Mouse (Mus musculus) MEL (cell line): ENCODE measurements around the gene Lhx2. TPM values are rescaled to one million over a fixed set of nuclear protein-coding genes. Genes with fewer than 3 reads are reported as not detected.

Experiments
- DNase-seq: peaks from one replicate; pipeline ENCODE4 v3.0.0; 2011; ENCODE audit warnings: low read depth, low spot score
- H3K27ac ChIP-seq: 2 replicates; pipeline ENCODE4 v1.5.1; 2012; ENCODE audit warnings: low read depth, mild to moderate bottlenecking, control low read depth, low read length, moderate library complexity; ENCODE audit not compliant: control insufficient read depth
- H3K27me3 ChIP-seq, 2 experiments: fragments of 150-350 bp in 1 of 2; sonication (generic) in 1 of 2; 2 replicates each; pipeline ENCODE4 v1.6.1; 2012; ENCODE audit warnings: low read length in 2 of 2, mild to moderate bottlenecking in 2 of 2, improper control_type of control experiment in 1 of 2, moderate library complexity in 1 of 2; ENCODE audit not compliant: insufficient read depth in 2 of 2, control insufficient read depth in 1 of 2
- H3K36me3 ChIP-seq, 2 experiments: 2 replicates each; pipeline ENCODE4 v1.6.1; 2012 to 2014; ENCODE audit warnings: low read length in 2 of 2, improper control_type of control experiment in 1 of 2, inconsistent platforms in 1 of 2, mild to moderate bottlenecking in 1 of 2; ENCODE audit not compliant: insufficient read depth in 2 of 2, control insufficient read depth in 1 of 2
- H3K4me1 ChIP-seq, 2 experiments: fragments of 150-350 bp in 1 of 2; sonication (generic) in 1 of 2; 2 replicates each; pipeline ENCODE4 v1.6.1; 2012; ENCODE audit warnings: low read length in 2 of 2, improper control_type of control experiment in 1 of 2, mild to moderate bottlenecking in 1 of 2; ENCODE audit not compliant: insufficient read depth in 2 of 2, control insufficient read depth in 1 of 2
- H3K4me3 ChIP-seq, 2 experiments: fragments of 150-350 bp in 1 of 2; sonication (generic) in 1 of 2; 2 replicates each; pipeline ENCODE4 v1.5.1; 2012; ENCODE audit warnings: low read depth in 2 of 2, low read length in 2 of 2, mild to moderate bottlenecking in 2 of 2, moderate library complexity in 2 of 2, control low read depth in 1 of 2, improper control_type of control experiment in 1 of 2; ENCODE audit not compliant: control insufficient read depth in 1 of 2, insufficient read depth in 1 of 2
- H3K79me2 ChIP-seq: 2 replicates; pipeline ENCODE4 v1.6.1; 2012; ENCODE audit warnings: mild to moderate bottlenecking, low read length, moderate library complexity; ENCODE audit not compliant: control insufficient read depth, poor library complexity, insufficient read depth
- H3K9ac ChIP-seq: 2 replicates; pipeline ENCODE4 v1.6.1; 2012; ENCODE audit warnings: low read depth, mild to moderate bottlenecking, control low read depth, low read length, moderate library complexity; ENCODE audit not compliant: control insufficient read depth, poor library complexity, severe bottlenecking
- H3K9me3 ChIP-seq: fragments of 150-350 bp; sonication (generic); replicated peaks from 2 replicates; pipeline ENCODE4 v1.6.1; 2012; ENCODE audit warnings: mild to moderate bottlenecking, low read length, improper control_type of control experiment, moderate library complexity; ENCODE audit not compliant: insufficient read depth
- CHD1 ChIP-seq: IDR thresholded peaks from 2 replicates; pipeline ENCODE4 v1.6.1; 2012; ENCODE audit warnings: low read depth, mild to moderate bottlenecking, inconsistent platforms, low read length, improper control_type of control experiment
- E2F4 ChIP-seq: IDR thresholded peaks from 2 replicates; pipeline ENCODE4 v1.6.1; 2011; ENCODE audit warnings: low read depth, low read length, improper control_type of control experiment, borderline replicate concordance
- ELF1 ChIP-seq: IDR thresholded peaks from 2 replicates; pipeline ENCODE4 v1.6.1; 2014; ENCODE audit warnings: low read depth, mild to moderate bottlenecking, inconsistent platforms, low read length, improper control_type of control experiment, moderate library complexity
- EP300 ChIP-seq, 2 experiments: IDR thresholded peaks; 2 replicates each; pipeline ENCODE4 v1.6.1; 2011; ENCODE audit warnings: improper control_type of control experiment in 2 of 2, low read length in 2 of 2, low read depth in 1 of 2, mild to moderate bottlenecking in 1 of 2
- ETS1 ChIP-seq: IDR thresholded peaks from 2 replicates; pipeline ENCODE4 v1.6.1; 2012; ENCODE audit warnings: low read depth, mild to moderate bottlenecking, inconsistent platforms, low read length, improper control_type of control experiment, moderate library complexity
- GABPA ChIP-seq: IDR thresholded peaks from 2 replicates; pipeline ENCODE4 v1.6.1; 2012; ENCODE audit warnings: low read depth, mild to moderate bottlenecking, inconsistent platforms, low read length, improper control_type of control experiment, moderate library complexity
- GATA1 ChIP-seq: IDR thresholded peaks from 2 replicates; pipeline ENCODE4 v1.6.1; 2011; ENCODE audit warnings: low read depth, low read length, improper control_type of control experiment
- MAFK ChIP-seq: IDR thresholded peaks from 2 replicates; pipeline ENCODE4 v1.6.1; 2011; ENCODE audit warnings: low read depth, mild to moderate bottlenecking, low read length, improper control_type of control experiment, borderline replicate concordance
- MAZ ChIP-seq: IDR thresholded peaks from 2 replicates; pipeline ENCODE4 v1.6.1; 2012; ENCODE audit warnings: low read depth, mild to moderate bottlenecking, inconsistent platforms, low read length, improper control_type of control experiment
- MXI1 ChIP-seq: IDR thresholded peaks from 2 replicates; pipeline ENCODE4 v1.6.1; 2011; ENCODE audit warnings: mild to moderate bottlenecking, low read depth, low read length, improper control_type of control experiment
- POLR2A ChIP-seq, 2 experiments: IDR thresholded peaks; 2 replicates each; pipeline ENCODE4 v1.6.1; 2011 to 2012; ENCODE audit warnings: low read length in 2 of 2, mild to moderate bottlenecking in 2 of 2, control low read depth in 1 of 2, improper control_type of control experiment in 1 of 2, low read depth in 1 of 2, moderate library complexity in 1 of 2; ENCODE audit not compliant: control insufficient read depth in 1 of 2, insufficient read depth in 1 of 2, poor library complexity in 1 of 2
- POLR2AphosphoS2 ChIP-seq: IDR thresholded peaks from 2 replicates; pipeline ENCODE4 v1.6.1; 2011; ENCODE audit warnings: low read length, improper control_type of control experiment
- POLR2AphosphoS5 ChIP-seq: IDR thresholded peaks from 2 replicates; pipeline ENCODE4 v1.6.1; 2012; ENCODE audit warnings: low read depth, borderline replicate concordance, mild to moderate bottlenecking, inconsistent platforms, low read length, moderate library complexity, mixed read lengths
- RAD21 ChIP-seq: IDR thresholded peaks from 2 replicates; pipeline ENCODE4 v1.6.1; 2011; ENCODE audit warnings: mild to moderate bottlenecking, low read depth, low read length, improper control_type of control experiment
- SIN3A ChIP-seq: IDR thresholded peaks from 2 replicates; pipeline ENCODE4 v1.6.1; 2012; ENCODE audit warnings: low read length, improper control_type of control experiment, inconsistent platforms
- SMC3 ChIP-seq: IDR thresholded peaks from 2 replicates; pipeline ENCODE4 v1.6.1; 2011; ENCODE audit warnings: low read depth, low read length, improper control_type of control experiment
- TBP ChIP-seq: IDR thresholded peaks from 2 replicates; pipeline ENCODE4 v1.8.0; 2011; ENCODE audit warnings: low read depth, low read length, improper control_type of control experiment
- TCF12 ChIP-seq: IDR thresholded peaks from 2 replicates; pipeline ENCODE4 v1.6.1; 2014; ENCODE audit warnings: low read depth, mild to moderate bottlenecking, inconsistent platforms, low read length, improper control_type of control experiment, moderate library complexity
- ZKSCAN1 ChIP-seq: IDR thresholded peaks from 2 replicates; pipeline ENCODE4 v1.6.1; 2012; ENCODE audit warnings: low read depth, mild to moderate bottlenecking, inconsistent platforms, low read length, improper control_type of control experiment, moderate library complexity
- polyA plus RNA-seq, 2 experiments: library from polyadenylated mRNA; stranded (reverse) in 1 of 2; unstranded in 1 of 2; fragments of >175 nt in 1 of 2; fragments of >200 nt in 1 of 2; gene quantifications; 2 replicates each; pipeline versions ENCODE4 v1.2.1 to v1.2.4; 2012; ENCODE audit warnings: low replicate concordance in 2 of 2, low read depth in 1 of 2; ENCODE audit not compliant: insufficient read length in 2 of 2, insufficient read depth in 1 of 2, missing spikeins in 1 of 2
- total RNA-seq: library from RNA; depleted of rRNA; stranded (reverse); fragments of 300-350 nt; gene quantifications from 2 replicates; pipeline ENCODE4 v1.2.3, GENCODE M21; 2012

Lhx2 gene
- total and polyA plus RNA-seq, 3 experiments: 0.12 TPM; not detected in 2

DNA sequence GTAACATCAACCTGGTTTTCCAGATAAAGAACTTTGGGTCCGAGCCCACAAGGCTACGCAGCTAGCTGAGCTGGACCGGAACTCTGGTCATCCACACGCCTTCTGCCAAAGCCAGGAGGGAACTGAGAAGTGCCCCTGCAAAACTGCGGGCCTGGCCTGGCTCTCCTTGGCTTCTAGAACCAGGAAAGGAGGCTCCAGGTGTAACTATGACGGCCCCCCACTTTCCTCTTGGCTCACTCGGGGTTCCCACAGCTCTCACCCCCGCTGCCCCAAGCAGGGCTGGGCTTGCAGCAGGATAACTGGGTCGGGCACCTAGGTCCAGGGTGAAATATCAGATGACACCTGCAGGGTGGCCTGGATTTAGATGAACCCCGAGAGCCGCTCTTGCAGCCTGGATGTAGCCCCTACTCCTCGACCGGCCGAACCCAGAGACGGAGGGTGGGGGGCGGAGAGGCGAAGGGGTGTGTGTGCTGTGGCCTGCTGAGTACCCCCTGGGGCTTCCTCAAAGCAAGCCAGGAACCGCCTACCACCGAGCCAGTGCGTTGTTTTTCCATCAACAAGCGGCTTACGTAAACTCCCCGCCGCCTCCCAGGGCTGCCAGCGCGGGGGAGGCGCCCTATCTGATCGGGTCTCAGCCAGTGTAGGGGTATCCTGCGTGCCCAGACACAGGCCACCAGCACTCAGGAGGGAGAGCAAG lies 39.9 kb downstream of the Lhx2 start:
- Histone ChIP-seq H3K27ac (peak overlapping the region; percentile 72), H3K9ac (peak overlapping the region; percentile 59), H3K9me3 (no peaks in the 10 kb centered on the region), H3K4me3 (peak overlapping the region; percentile 41 to 57), H3K27me3 (no peaks in the 10 kb centered on the region), H3K4me1 (peaks cover 8 to 15% of the 10 kb centered on the region in 2 experiments), H3K79me2 (no peaks in the 10 kb centered on the region), H3K36me3 (peaks cover 0 to 8% of the 10 kb centered on the region in 2 experiments; a peak in 2 of 4 replicates)
- TF ChIP-seq POLR2A (IDR thresholded peaks at IDR 0.05; ENCODE audit: control insufficient read depth in 1 of 2, insufficient read depth in 1 of 2, low read depth in 1 of 2, low read length in 2 of 2, poor library complexity in 1 of 2) (0 out of 4 replicates have a peak, but pooled peaks of 1 of the 2 experiments have one; percentile 28), MAZ (0 out of 2 replicates have a peak, but pooled peaks have one; percentile 26), POLR2AphosphoS5 (no peak), GATA1 (peak; percentile 71; the same call in 1 of the 2 replicates), SMC3 (no peak), EP300 (IDR thresholded peaks at IDR 0.05; ENCODE audit: low read depth in 1 of 2, low read length in 2 of 2) (peak in 1 of 2 experiments; percentile 47; a peak in 2 of 4 replicates), TCF12 (0 out of 2 replicates have a peak, but pooled peaks have one; percentile 32), ETS1 (peak; percentile 49; the same call in 1 of the 2 replicates)
- DNase-seq: peak; percentile 80

GRCm38 (mm10) chr2:38379546-38379870 lies 40.4 kb downstream of the Lhx2 start:
- peak overlapping the region; percentile 41 to 57 for H3K4me3 ChIP-seq
- H3K9me3 ChIP-seq: no peaks in the 10 kb centered on the region
- H3K27ac ChIP-seq: peak overlapping the region; percentile 72
- H3K9ac ChIP-seq: peak overlapping the region; percentile 41
- peak; percentile 48 for DNase-seq
- TF ChIP-seq SMC3 (no peak), RAD21 (no peak)
- TF ChIP-seq, all 39 proteins: peak for 0
- Histone ChIP-seq H3K4me1 (peaks cover 8 to 15% of the 10 kb centered on the region in 2 experiments), H3K36me3 (peaks cover 0 to 8% of the 10 kb centered on the region in 2 experiments; a peak in 2 of 4 replicates), H3K79me2 (no peaks in the 10 kb centered on the region), H3K27me3 (no peaks in the 10 kb centered on the region)

DNA sequence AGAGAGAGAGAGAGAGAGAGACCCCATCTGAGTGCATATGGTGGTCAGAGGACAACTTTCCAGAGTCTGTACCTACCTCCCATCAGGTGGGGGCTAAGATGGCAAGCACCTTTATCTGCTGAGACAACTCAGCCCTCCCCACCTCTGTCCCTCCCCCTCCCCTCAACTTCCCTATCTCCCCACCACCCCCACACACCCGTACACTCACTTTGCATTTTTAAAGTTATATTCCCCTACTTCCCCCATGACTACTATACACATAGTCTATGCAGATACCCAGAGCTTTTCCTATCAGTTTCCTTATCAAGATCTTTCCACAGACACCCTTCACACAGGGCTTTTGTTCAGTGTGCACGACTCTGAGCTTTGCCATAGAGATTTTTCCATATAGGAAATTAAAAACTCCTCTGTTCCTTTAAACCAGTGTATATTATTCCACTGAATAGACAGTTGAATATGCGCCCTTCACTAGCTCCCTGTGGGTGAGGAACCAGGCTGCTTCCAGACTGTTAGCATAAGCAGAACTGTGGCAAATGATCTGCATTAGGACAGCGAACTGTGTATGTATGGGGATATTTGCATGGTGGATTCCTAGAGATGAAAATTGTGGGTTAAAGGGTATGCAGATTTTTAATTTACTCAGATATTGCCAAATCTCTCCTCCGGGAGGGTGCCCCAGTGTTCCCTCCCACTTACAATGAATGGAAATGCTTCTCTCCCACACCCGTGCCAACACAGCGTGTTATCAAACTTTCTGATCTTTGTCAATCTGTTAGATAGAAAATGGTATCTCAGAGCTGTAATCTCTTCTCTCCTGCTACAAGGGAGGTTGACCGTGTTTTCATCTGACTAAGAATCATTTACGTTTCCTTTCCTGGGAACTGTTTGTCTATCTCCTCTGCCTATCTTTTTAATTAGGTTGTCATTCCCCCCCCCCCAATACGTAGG lies 41.3 kb downstream of the Lhx2 start:
- peak; percentile 78 for DNase-seq
- peaks cover 0 to 8% of the 10 kb centered on the region in 2 experiments; a peak in 2 of 4 replicates for H3K36me3 ChIP-seq
- peak overlapping the region; percentile 72 for H3K27ac ChIP-seq
- peak overlapping the region; percentile 20 to 28; a peak in 3 of 4 replicates for H3K4me3 ChIP-seq
- H3K79me2 ChIP-seq: no peaks in the 10 kb centered on the region
- H3K4me1 ChIP-seq: peaks cover 8 to 15% of the 10 kb centered on the region in 2 experiments
- H3K9me3 ChIP-seq: no peaks in the 10 kb centered on the region
- no peaks in the 10 kb centered on the region for H3K27me3 ChIP-seq
- no peak overlapping the region for H3K9ac ChIP-seq
- TF ChIP-seq POLR2AphosphoS2: no peak
- peak; percentile 74; the same call in 1 of the 2 replicates for TF ChIP-seq MAZ
- TF ChIP-seq SIN3A: peak; percentile 65
- TF ChIP-seq E2F4: no peak
- no peak for TF ChIP-seq RAD21
- TF ChIP-seq ETS1: 0 out of 2 replicates have a peak, but pooled peaks have one; percentile 25
- no peak for TF ChIP-seq CHD1
- no peak for TF ChIP-seq ELF1
- TF ChIP-seq EP300 (IDR thresholded peaks at IDR 0.05; ENCODE audit: low read depth in 1 of 2, low read length in 2 of 2): peak; percentile 5 to 40
- TF ChIP-seq GABPA: no peak
- TF ChIP-seq MAFK: no peak
- no peak for TF ChIP-seq ZKSCAN1
- 0 out of 2 replicates have a peak, but pooled peaks have one; percentile 16 for TF ChIP-seq MXI1
- no peak for TF ChIP-seq TBP
- TF ChIP-seq POLR2A (IDR thresholded peaks at IDR 0.05; ENCODE audit: control insufficient read depth in 1 of 2, insufficient read depth in 1 of 2, low read depth in 1 of 2, low read length in 2 of 2, poor library complexity in 1 of 2): no peak
- TF ChIP-seq GATA1: peak; percentile 66
